Mouse (Mus musculus) kidney, postnatal 0 days (tissue): ENCODE measurements around the gene Tmed8. TPM values are rescaled to one million over a fixed set of nuclear protein-coding genes. Genes with fewer than 3 reads are reported as not detected.
A peak's percentile ranks its signal among the peaks of the same experiment; 100 is the strongest.

Source experiments
- ATAC-seq: fragments of 200-750 bp; cut with Nextera tagmentation; replicated peaks from 2 replicates; pipeline ENCODE4 v1.8.0; 2017; ENCODE audit warnings: low read depth, moderate number of reproducible peaks, moderate TSS enrichment, moderate library complexity; ENCODE audit not compliant: low FRiP score
- DNase-seq: peaks from one replicate; pipeline ENCODE4 v3.0.0-alpha.2; 2016; ENCODE audit warnings: low spot score
- H3K27ac ChIP-seq: fragments of 300-500 bp; sonication (generic); 2 replicates; pipeline ENCODE4 v1.5.1; 2014; ENCODE audit warnings: mild to moderate bottlenecking
- H3K27me3 ChIP-seq: fragments of 300-500 bp; sonication (generic); 2 replicates; pipeline ENCODE4 v1.6.1; 2014; ENCODE audit warnings: low read length, mixed read lengths; ENCODE audit not compliant: insufficient read depth
- H3K36me3 ChIP-seq: fragments of 300-500 bp; sonication (generic); 2 replicates; pipeline ENCODE4 v1.6.1; 2014; ENCODE audit warnings: low read length, mixed read lengths; ENCODE audit not compliant: insufficient read depth
- H3K4me1 ChIP-seq: fragments of 300-500 bp; sonication (generic); replicated peaks from 2 replicates; pipeline ENCODE4 v1.6.1; 2014; ENCODE audit warnings: antibody characterized with exemption, low read length, mixed read lengths; ENCODE audit not compliant: insufficient read depth
- H3K4me2 ChIP-seq: fragments of 300-500 bp; sonication (generic); 2 replicates; pipeline ENCODE4 v1.6.1; 2014; ENCODE audit warnings: mild to moderate bottlenecking, low read length, moderate library complexity, mixed read lengths
- H3K4me3 ChIP-seq: fragments of 300-500 bp; sonication (generic); replicated peaks from 2 replicates; pipeline ENCODE4 v1.5.1; 2014; ENCODE audit warnings: low read depth, low read length
- H3K9ac ChIP-seq: fragments of 300-500 bp; sonication (generic); 2 replicates; pipeline ENCODE4 v1.6.1; 2014; ENCODE audit warnings: low read depth, low read length
- H3K9me3 ChIP-seq: fragments of 300-500 bp; sonication (generic); replicated peaks from 2 replicates; pipeline ENCODE4 v1.6.1; 2016; ENCODE audit warnings: low read length, inconsistent platforms, mixed read lengths
- CTCF ChIP-seq: IDR thresholded peaks from 2 replicates; pipeline ENCODE4 v1.5.1; 2016; ENCODE audit warnings: antibody characterized with exemption, low read depth, mild to moderate bottlenecking, moderate library complexity
- WGBS: fragments of 180-500 bp; shearing (Covaris S2); extraction: QIAGEN DNeasy Blood & Tissue Kit; methylation state at CpG from one replicate; pipeline ENCODE4 v1.1.7; 2014; 5-methylcytosine and 5-hydroxymethylcytosine counted together
- polyA plus RNA-seq: library from polyadenylated mRNA; unstranded; fragments of >200 nt; fragmentation: Nextera tagmentation; extraction: Ambion mirVana; gene quantifications from 2 replicates; pipeline ENCODE4 v1.2.1, GENCODE M21; 2015

Gene Tmed8
- polyA plus RNA-seq = 1.7 and 1.8 TPM in 2 replicates

GRCm38 (mm10) chr12:87199973-87200586, at the start of gene Tmed8:
Tmed8 (minus strand) TSS chr12:87200454.
- H3K4me3 ChIP-seq = peak within 1 kb of the TSS; percentile 88
- ATAC-seq = peak; percentile 93
- WGBS = under 1% methylated on average over 54 of the region's 70 CpGs

DNA sequence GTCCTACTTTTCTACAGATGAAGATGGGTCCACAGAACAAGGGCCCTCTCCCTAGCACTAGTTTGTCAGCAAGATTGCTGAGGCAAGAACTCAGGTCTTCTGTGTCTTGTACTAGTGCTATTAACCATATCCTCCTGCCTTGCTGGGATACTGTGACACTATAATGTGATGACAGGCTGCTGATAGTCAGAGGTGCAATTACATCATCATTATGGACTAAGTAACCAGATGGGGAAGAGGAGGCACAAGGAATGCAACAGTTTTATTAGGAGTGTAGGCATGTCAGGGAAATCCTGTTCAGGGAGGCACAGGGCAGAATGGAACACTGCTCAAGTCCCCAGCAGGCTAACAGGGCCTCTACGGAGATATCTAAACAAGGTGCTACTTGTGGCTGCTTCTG, 38.4 kb upstream of the Tmed8 start, which contains the start of gene Noxred1:
TSS of gene Noxred1 (minus strand) at position 101 of the 400 bp plus-strand sequence.
- TF ChIP-seq CTCF = no peak
- H3K9me3 ChIP-seq = no peaks in the 10 kb centered on the region
- ATAC-seq = no peak
- no peak within 1 kb of the TSS for H3K4me2 ChIP-seq
- H3K27me3 ChIP-seq = no peaks in the 10 kb centered on the region
- no peak within 1 kb of the TSS for H3K27ac ChIP-seq
- peaks cover 38% of the 10 kb centered on the region for H3K36me3 ChIP-seq
- no peak for DNase-seq
- no peak within 1 kb of the TSS for H3K9ac ChIP-seq
- no peak within 1 kb of the TSS for H3K4me3 ChIP-seq
- no peaks in the 10 kb centered on the region for H3K4me1 ChIP-seq
- 84% methylated on average over 1 of the region's 1 CpGs for WGBS

More at GRCm38 (mm10) chr12:87199973-87200586, at the start of gene Tmed8:
- peak; percentile 90 for DNase-seq
- H3K27me3 ChIP-seq = no peaks in the 10 kb centered on the region
- H3K9me3 ChIP-seq = no peaks in the 10 kb centered on the region
- TF ChIP-seq CTCF = no peak
- H3K36me3 ChIP-seq = no peaks in the 10 kb centered on the region
- peak within 1 kb of the TSS; percentile 87 for H3K9ac ChIP-seq
- peak within 1 kb of the TSS; percentile 77 for H3K27ac ChIP-seq
- H3K4me1 ChIP-seq = no peaks in the 10 kb centered on the region
- peak within 1 kb of the TSS; percentile 81 for H3K4me2 ChIP-seq

GRCm38 (mm10) chr12:87236882-87237483, 36.7 kb upstream of the Tmed8 start:
- H3K27ac ChIP-seq = no peak overlapping the region
- H3K4me2 ChIP-seq = no peak overlapping the region
- WGBS = 86% methylated on average over 5 of the region's 5 CpGs
- ATAC-seq (no peak), DNase-seq (no peak)
- no peak overlapping the region for H3K4me3 ChIP-seq
- H3K4me1 ChIP-seq = no peaks in the 10 kb centered on the region
- no peaks in the 10 kb centered on the region for H3K27me3 ChIP-seq
- no peaks in the 10 kb centered on the region for H3K9me3 ChIP-seq
- no peak for TF ChIP-seq CTCF
- H3K36me3 ChIP-seq = peaks cover 33% of the 10 kb centered on the region
- no peak overlapping the region for H3K9ac ChIP-seq

- no peak overlapping the region for H3K4me3 ChIP-seq
- no peaks in the 10 kb centered on the region for H3K9me3 ChIP-seq
- DNase-seq (peak; percentile 39), ATAC-seq (no peak)
- H3K27ac ChIP-seq = no peak overlapping the region
- H3K27me3 ChIP-seq = no peaks in the 10 kb centered on the region
- no peaks in the 10 kb centered on the region for H3K36me3 ChIP-seq
- H3K4me2 ChIP-seq = no peak overlapping the region
- no peak for TF ChIP-seq CTCF
- H3K9ac ChIP-seq = no peak overlapping the region
- H3K4me1 ChIP-seq = no peaks in the 10 kb centered on the region
Measured at GRCm38 (mm10) chr12:87230379-87230895, 30.2 kb upstream of the Tmed8 start.

DNA sequence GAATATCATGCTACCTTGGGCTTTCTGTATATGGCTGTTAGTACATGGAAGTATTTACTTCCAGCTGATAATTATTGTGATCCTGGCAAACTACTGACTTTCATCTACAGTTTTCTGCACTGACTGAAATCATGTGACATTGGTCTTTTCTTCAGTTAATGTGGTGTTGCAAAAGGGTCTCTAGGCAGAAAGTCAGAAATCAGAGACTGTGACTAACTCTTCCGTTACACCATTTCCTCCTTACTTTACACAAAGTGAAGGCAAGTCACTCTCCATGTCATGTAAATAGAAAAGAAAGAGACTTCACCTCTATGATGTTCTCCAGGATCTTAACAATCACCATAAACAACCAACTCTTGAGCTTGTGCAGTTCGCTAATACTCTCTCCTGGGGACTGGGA, 29.4 kb upstream of the Tmed8 start:
- DNase-seq (no peak), ATAC-seq (no peak)
- no peak overlapping the region for H3K4me3 ChIP-seq
- H3K36me3 ChIP-seq = no peaks in the 10 kb centered on the region
- no peak overlapping the region for H3K9ac ChIP-seq
- 84% methylated on average over 2 of the region's 2 CpGs for WGBS
- H3K4me1 ChIP-seq = no peaks in the 10 kb centered on the region
- H3K9me3 ChIP-seq = no peaks in the 10 kb centered on the region
- H3K27me3 ChIP-seq = no peaks in the 10 kb centered on the region
- no peak overlapping the region for H3K4me2 ChIP-seq
- TF ChIP-seq CTCF = no peak
- no peak overlapping the region for H3K27ac ChIP-seq

GRCm38 (mm10) chr12:87226801-87227200, 26.5 kb upstream of the Tmed8 start:
- no peak for ATAC-seq
- no peaks in the 10 kb centered on the region for H3K36me3 ChIP-seq
- no peaks in the 10 kb centered on the region for H3K27me3 ChIP-seq
- H3K9me3 ChIP-seq = no peaks in the 10 kb centered on the region
- no peak for TF ChIP-seq CTCF
- 78% methylated on average over 7 of the region's 7 CpGs for WGBS
- H3K9ac ChIP-seq = no peak overlapping the region
- H3K4me1 ChIP-seq = no peaks in the 10 kb centered on the region
- H3K4me2 ChIP-seq = no peak overlapping the region
- DNase-seq = no peak
- H3K27ac ChIP-seq = no peak overlapping the region
- no peak overlapping the region for H3K4me3 ChIP-seq
